Mouse (Mus musculus) MEL (cell line): Measurements from ENCODE around the gene Net1. TPM values are rescaled to one million over a fixed set of nuclear protein-coding genes. Genes with fewer than 3 reads are reported as not detected.

Experiments
- DNase-seq: peaks from one replicate; pipeline ENCODE4 v3.0.0; 2011; ENCODE audit warnings: low read depth, low spot score
- H3K27ac ChIP-seq: 2 replicates; pipeline ENCODE4 v1.5.1; 2012; ENCODE audit warnings: low read depth, mild to moderate bottlenecking, control low read depth, low read length, moderate library complexity; ENCODE audit not compliant: control insufficient read depth
- H3K27me3 ChIP-seq, 2 experiments: fragments of 150-350 bp in 1 of 2; sonication (generic) in 1 of 2; 2 replicates each; pipeline ENCODE4 v1.6.1; 2012; ENCODE audit warnings: low read length in 2 of 2, mild to moderate bottlenecking in 2 of 2, improper control_type of control experiment in 1 of 2, moderate library complexity in 1 of 2; ENCODE audit not compliant: insufficient read depth in 2 of 2, control insufficient read depth in 1 of 2
- H3K36me3 ChIP-seq, 2 experiments: 2 replicates each; pipeline ENCODE4 v1.6.1; 2012 to 2014; ENCODE audit warnings: low read length in 2 of 2, improper control_type of control experiment in 1 of 2, inconsistent platforms in 1 of 2, mild to moderate bottlenecking in 1 of 2; ENCODE audit not compliant: insufficient read depth in 2 of 2, control insufficient read depth in 1 of 2
- H3K4me1 ChIP-seq, 2 experiments: fragments of 150-350 bp in 1 of 2; sonication (generic) in 1 of 2; 2 replicates each; pipeline ENCODE4 v1.6.1; 2012; ENCODE audit warnings: low read length in 2 of 2, improper control_type of control experiment in 1 of 2, mild to moderate bottlenecking in 1 of 2; ENCODE audit not compliant: insufficient read depth in 2 of 2, control insufficient read depth in 1 of 2
- H3K4me3 ChIP-seq, 2 experiments: fragments of 150-350 bp in 1 of 2; sonication (generic) in 1 of 2; 2 replicates each; pipeline ENCODE4 v1.5.1; 2012; ENCODE audit warnings: low read depth in 2 of 2, low read length in 2 of 2, mild to moderate bottlenecking in 2 of 2, moderate library complexity in 2 of 2, control low read depth in 1 of 2, improper control_type of control experiment in 1 of 2; ENCODE audit not compliant: control insufficient read depth in 1 of 2, insufficient read depth in 1 of 2
- H3K79me2 ChIP-seq: 2 replicates; pipeline ENCODE4 v1.6.1; 2012; ENCODE audit warnings: mild to moderate bottlenecking, low read length, moderate library complexity; ENCODE audit not compliant: control insufficient read depth, poor library complexity, insufficient read depth
- H3K9ac ChIP-seq: 2 replicates; pipeline ENCODE4 v1.6.1; 2012; ENCODE audit warnings: low read depth, mild to moderate bottlenecking, control low read depth, low read length, moderate library complexity; ENCODE audit not compliant: control insufficient read depth, poor library complexity, severe bottlenecking
- H3K9me3 ChIP-seq: fragments of 150-350 bp; sonication (generic); replicated peaks from 2 replicates; pipeline ENCODE4 v1.6.1; 2012; ENCODE audit warnings: mild to moderate bottlenecking, low read length, improper control_type of control experiment, moderate library complexity; ENCODE audit not compliant: insufficient read depth
- BHLHE40 ChIP-seq: IDR thresholded peaks from 2 replicates; pipeline ENCODE4 v1.6.1; 2012; ENCODE audit warnings: low read depth, mild to moderate bottlenecking, inconsistent platforms, low read length, improper control_type of control experiment, borderline replicate concordance
- CHD1 ChIP-seq: IDR thresholded peaks from 2 replicates; pipeline ENCODE4 v1.6.1; 2012; ENCODE audit warnings: low read depth, mild to moderate bottlenecking, inconsistent platforms, low read length, improper control_type of control experiment
- CTCF ChIP-seq, 3 experiments: IDR thresholded peaks in 2 of 3; conservative IDR thresholded peaks in 1 of 3; 2 replicates each; pipeline ENCODE4 v1.5.1; 2011 to 2012; ENCODE audit warnings: low read length in 3 of 3, low read depth in 2 of 3, mild to moderate bottlenecking in 2 of 3, improper control_type of control experiment in 1 of 3, inconsistent platforms in 1 of 3, mixed read lengths in 1 of 3, moderate library complexity in 1 of 3; ENCODE audit not compliant: control insufficient read depth in 1 of 3, insufficient read depth in 1 of 3, poor library complexity in 1 of 3, severe bottlenecking in 1 of 3
- E2F4 ChIP-seq: IDR thresholded peaks from 2 replicates; pipeline ENCODE4 v1.6.1; 2011; ENCODE audit warnings: low read depth, low read length, improper control_type of control experiment, borderline replicate concordance
- EP300 ChIP-seq, 2 experiments: IDR thresholded peaks; 2 replicates each; pipeline ENCODE4 v1.6.1; 2011; ENCODE audit warnings: improper control_type of control experiment in 2 of 2, low read length in 2 of 2, low read depth in 1 of 2, mild to moderate bottlenecking in 1 of 2
- ETS1 ChIP-seq: IDR thresholded peaks from 2 replicates; pipeline ENCODE4 v1.6.1; 2012; ENCODE audit warnings: low read depth, mild to moderate bottlenecking, inconsistent platforms, low read length, improper control_type of control experiment, moderate library complexity
- GABPA ChIP-seq: IDR thresholded peaks from 2 replicates; pipeline ENCODE4 v1.6.1; 2012; ENCODE audit warnings: low read depth, mild to moderate bottlenecking, inconsistent platforms, low read length, improper control_type of control experiment, moderate library complexity
- GATA1 ChIP-seq: IDR thresholded peaks from 2 replicates; pipeline ENCODE4 v1.6.1; 2011; ENCODE audit warnings: low read depth, low read length, improper control_type of control experiment
- MAFK ChIP-seq: IDR thresholded peaks from 2 replicates; pipeline ENCODE4 v1.6.1; 2011; ENCODE audit warnings: low read depth, mild to moderate bottlenecking, low read length, improper control_type of control experiment, borderline replicate concordance
- POLR2AphosphoS5 ChIP-seq: IDR thresholded peaks from 2 replicates; pipeline ENCODE4 v1.6.1; 2012; ENCODE audit warnings: low read depth, borderline replicate concordance, mild to moderate bottlenecking, inconsistent platforms, low read length, moderate library complexity, mixed read lengths
- RCOR1 ChIP-seq: IDR thresholded peaks from 2 replicates; pipeline ENCODE4 v1.6.1; 2012; ENCODE audit warnings: low read depth, mild to moderate bottlenecking, inconsistent platforms, low read length, improper control_type of control experiment
- SIN3A ChIP-seq: IDR thresholded peaks from 2 replicates; pipeline ENCODE4 v1.6.1; 2012; ENCODE audit warnings: low read length, improper control_type of control experiment, inconsistent platforms
- USF1 ChIP-seq: IDR thresholded peaks from 2 replicates; pipeline ENCODE4 v1.6.1; 2014; ENCODE audit warnings: low read depth, mild to moderate bottlenecking, inconsistent platforms, low read length, improper control_type of control experiment, moderate library complexity
- USF2 ChIP-seq, 2 experiments: IDR thresholded peaks; 2 replicates each; pipeline ENCODE4 v1.6.1; 2011 to 2012; ENCODE audit warnings: improper control_type of control experiment in 2 of 2, low read length in 2 of 2, borderline replicate concordance in 1 of 2, inconsistent platforms in 1 of 2, low read depth in 1 of 2, mild to moderate bottlenecking in 1 of 2; ENCODE audit not compliant: insufficient read depth in 1 of 2
- ZMIZ1 ChIP-seq: IDR thresholded peaks from 2 replicates; pipeline ENCODE4 v1.6.1; 2012; ENCODE audit warnings: low read depth, mild to moderate bottlenecking, inconsistent platforms, low read length, improper control_type of control experiment, moderate library complexity
- polyA plus RNA-seq, 2 experiments: library from polyadenylated mRNA; stranded (reverse) in 1 of 2; unstranded in 1 of 2; fragments of >175 nt in 1 of 2; fragments of >200 nt in 1 of 2; gene quantifications; 2 replicates each; pipeline versions ENCODE4 v1.2.1 to v1.2.4; 2012; ENCODE audit warnings: low replicate concordance in 2 of 2, low read depth in 1 of 2; ENCODE audit not compliant: insufficient read length in 2 of 2, insufficient read depth in 1 of 2, missing spikeins in 1 of 2
- total RNA-seq: library from RNA; depleted of rRNA; stranded (reverse); fragments of 300-350 nt; gene quantifications from 2 replicates; pipeline ENCODE4 v1.2.3, GENCODE M21; 2012

Net1 gene
- total and polyA plus RNA-seq, 3 experiments: 29.8 to 125 (median 63.2) TPM

GRCm38 (mm10) chr13:3913504-3913903, 4.5 kb downstream of the Net1 start:
- H3K27ac ChIP-seq: no peak overlapping the region
- peak; percentile 54 for DNase-seq
- H3K9me3 ChIP-seq: no peaks in the 10 kb centered on the region
- H3K79me2 ChIP-seq: peaks cover 15% of the 10 kb centered on the region
- no peak overlapping the region for H3K9ac ChIP-seq
- H3K4me3 ChIP-seq: no peak overlapping the region
- peaks cover 11 to 13% of the 10 kb centered on the region in 2 experiments for H3K4me1 ChIP-seq
- TF ChIP-seq POLR2AphosphoS5 (no peak), EP300 (IDR thresholded peaks at IDR 0.05; ENCODE audit: low read depth in 1 of 2, low read length in 2 of 2) (peak; percentile 27 to 50; a peak in 3 of 4 replicates), USF1 (peak; percentile 73), GATA1 (peak; percentile 30; the same call in 1 of the 2 replicates), SIN3A (peak; percentile 21; the same call in 1 of the 2 replicates), ETS1 (0 out of 2 replicates have a peak, but pooled peaks have one; percentile 34), RCOR1 (0 out of 2 replicates have a peak, but pooled peaks have one; percentile 21), E2F4 (no peak), BHLHE40 (peak; percentile 92), USF2 (IDR thresholded peaks at IDR 0.05; ENCODE audit: borderline replicate concordance in 1 of 2, insufficient read depth in 1 of 2, low read depth in 1 of 2, low read length in 2 of 2) (peak in 1 of 2 experiments; percentile 31; a peak in 1 of 4 replicates), MAFK (no peak)
- H3K36me3 ChIP-seq: peaks cover 3 to 20% of the 10 kb centered on the region in 2 experiments
- no peaks in the 10 kb centered on the region for H3K27me3 ChIP-seq

GRCm38 (mm10) chr13:3910356-3910755, 7.7 kb downstream of the Net1 start:
- Histone ChIP-seq H3K27ac (no peak overlapping the region), H3K36me3 (peaks cover 3 to 15% of the 10 kb centered on the region in 2 experiments), H3K9ac (no peak overlapping the region), H3K9me3 (no peaks in the 10 kb centered on the region), H3K4me3 (no peak overlapping the region), H3K79me2 (peaks cover 2% of the 10 kb centered on the region; the same call in 1 of the 2 replicates), H3K4me1 (peaks cover 6 to 8% of the 10 kb centered on the region in 2 experiments), H3K27me3 (no peaks in the 10 kb centered on the region)
- DNase-seq: no peak
- TF ChIP-seq EP300 (IDR thresholded peaks at IDR 0.05; ENCODE audit: low read depth in 1 of 2, low read length in 2 of 2) (no peak), ZMIZ1 (no peak), CHD1 (no peak), CTCF (IDR thresholded peaks at IDR 0.05 in 2 of 3, conservative IDR thresholded peaks at IDR 0.05 in 1 of 3; ENCODE audit: control insufficient read depth in 1 of 3, insufficient read depth in 1 of 3, low read depth in 2 of 3, low read length in 3 of 3, poor library complexity in 1 of 3, severe bottlenecking in 1 of 3) (no peak), GABPA (no peak)
